Mouse (Mus musculus): ENCODE measurements around the gene Syngap1. TPM values are rescaled to one million over a fixed set of nuclear protein-coding genes. Genes with fewer than 3 reads are reported as not detected.
A peak's percentile ranks its signal among the peaks of the same experiment; 100 is the strongest.

The Syngap1 gene
- 7.6 and 7.7 TPM in 2 replicates for polyA plus RNA-seq (2012; rRNA removed)

DNA sequence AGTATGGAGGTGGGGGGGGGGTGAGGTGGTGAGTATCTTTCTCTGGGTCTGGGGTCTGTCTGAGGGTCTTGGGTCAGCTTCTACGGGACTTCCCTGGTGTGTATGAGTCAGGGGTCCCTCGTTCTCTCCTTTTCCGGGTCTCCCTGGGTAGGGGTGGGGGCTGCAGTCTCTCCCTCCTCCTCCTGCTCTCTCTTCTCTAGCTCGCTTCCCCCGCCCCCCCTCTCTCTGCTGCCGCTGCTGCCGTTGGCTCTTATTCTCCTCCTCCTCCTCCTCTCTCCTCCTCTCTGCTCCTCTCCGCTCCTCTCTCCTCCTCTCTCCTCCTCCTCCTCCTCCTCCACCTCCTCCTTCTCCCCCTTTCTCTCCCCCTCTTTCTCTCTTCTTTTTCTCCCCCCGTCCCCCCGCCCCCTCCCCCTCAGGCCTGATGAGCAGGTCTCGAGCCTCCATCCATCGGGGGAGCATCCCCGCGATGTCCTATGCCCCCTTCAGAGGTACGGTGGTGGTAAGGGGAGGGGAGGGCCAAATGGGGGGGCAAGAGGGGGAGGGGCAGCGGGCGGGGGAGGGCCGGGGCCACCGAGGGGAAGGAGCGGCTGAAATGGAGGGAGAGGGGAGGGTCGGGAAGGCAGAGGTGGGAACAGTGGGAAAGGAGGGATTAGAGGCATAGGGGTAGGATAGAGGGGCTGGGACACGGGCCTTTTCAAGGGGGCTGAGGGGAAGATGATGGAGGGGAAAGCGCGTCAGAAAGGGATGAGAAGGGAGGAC is at the start of gene Syngap1:
Gene Syngap1, plus strand, starts transcription at position 223 of the 759 bp plus-strand sequence.
- no peaks in the 10 kb centered on the region for H3K36me3 ChIP-seq (ENCODE audit: control insufficient read depth, insufficient read depth, low read length)
- no peaks in the 10 kb centered on the region for H3K27me3 ChIP-seq (ENCODE audit: control insufficient read depth, insufficient read depth, low read length)
- peaks cover 25% of the 10 kb centered on the region for H3K4me1 ChIP-seq (replicated peaks; ENCODE audit: control insufficient read depth, insufficient read depth, low read length)
- TF ChIP-seq CTCF (IDR thresholded peaks at IDR 0.05; ENCODE audit: borderline replicate concordance, control insufficient read depth, extremely low read depth, insufficient read depth, low read length, poor library complexity) (no peak), POLR2A (IDR thresholded peaks at IDR 0.05; ENCODE audit: control insufficient read depth, extremely low read depth, insufficient read depth, low read length, poor library complexity) (no peak)
- H3K27ac ChIP-seq (ENCODE audit: control insufficient read depth, insufficient read depth, low read length) = peak within 1 kb of the TSS; percentile 17; the same call in 1 of the 2 replicates
- peak within 1 kb of the TSS; percentile 46 for H3K4me3 ChIP-seq (ENCODE audit: control insufficient read depth, insufficient read depth, low read length)
- WGBS = 17% methylated on average over 23 of the region's 24 CpGs
- DNase-seq = no peak

DNA sequence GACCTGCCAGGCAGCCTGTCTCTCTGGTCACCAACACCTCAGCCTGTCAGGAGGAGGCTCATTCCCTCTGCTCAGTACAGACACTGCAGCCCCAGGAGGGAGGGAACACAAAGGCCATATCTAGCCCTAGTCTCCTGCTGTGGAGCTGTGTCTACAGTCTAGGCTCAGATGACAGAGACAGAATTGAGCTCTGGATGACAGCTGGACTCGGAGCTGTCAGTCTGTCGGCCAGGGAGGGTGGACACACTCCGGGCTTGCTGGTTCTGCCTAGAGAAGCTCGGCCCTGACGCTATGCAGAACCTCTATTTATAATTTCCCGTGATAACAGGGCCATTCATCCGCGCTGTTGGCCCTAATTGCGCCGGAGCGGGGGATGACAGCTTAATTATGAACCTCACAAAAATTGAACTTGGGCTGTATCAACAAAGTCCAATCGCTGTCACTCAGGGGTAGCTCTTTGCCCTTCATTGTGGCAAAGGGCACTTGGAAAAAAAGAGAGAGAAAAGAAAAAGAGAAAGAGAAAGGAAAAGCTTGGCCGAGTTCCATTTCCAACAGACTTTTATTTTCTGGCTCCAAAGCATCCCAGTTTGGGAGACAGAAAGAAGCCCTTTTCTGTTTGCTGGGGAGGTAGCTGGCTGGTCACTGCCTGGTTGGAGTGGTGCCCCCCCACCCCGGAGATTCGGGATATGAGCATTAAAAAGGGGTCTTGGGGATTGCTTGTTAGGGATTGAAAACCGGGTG is 48.2 kb upstream of the Syngap1 start:
- 85% methylated on average over 16 of the region's 16 CpGs for WGBS
- Histone ChIP-seq H3K4me3 (ENCODE audit: control insufficient read depth, insufficient read depth, low read length) (no peak overlapping the region), H3K36me3 (ENCODE audit: control insufficient read depth, insufficient read depth, low read length) (no peaks in the 10 kb centered on the region), H3K27ac (ENCODE audit: control insufficient read depth, insufficient read depth, low read length) (no peak overlapping the region), H3K4me1 (replicated peaks; ENCODE audit: control insufficient read depth, insufficient read depth, low read length) (peaks cover 13% of the 10 kb centered on the region), H3K27me3 (ENCODE audit: control insufficient read depth, insufficient read depth, low read length) (no peaks in the 10 kb centered on the region)
- TF ChIP-seq CTCF (IDR thresholded peaks at IDR 0.05; ENCODE audit: borderline replicate concordance, control insufficient read depth, extremely low read depth, insufficient read depth, low read length, poor library complexity) = no peak
- TF ChIP-seq POLR2A (IDR thresholded peaks at IDR 0.05; ENCODE audit: control insufficient read depth, extremely low read depth, insufficient read depth, low read length, poor library complexity) = no peak
- DNase-seq = no peak

DNA sequence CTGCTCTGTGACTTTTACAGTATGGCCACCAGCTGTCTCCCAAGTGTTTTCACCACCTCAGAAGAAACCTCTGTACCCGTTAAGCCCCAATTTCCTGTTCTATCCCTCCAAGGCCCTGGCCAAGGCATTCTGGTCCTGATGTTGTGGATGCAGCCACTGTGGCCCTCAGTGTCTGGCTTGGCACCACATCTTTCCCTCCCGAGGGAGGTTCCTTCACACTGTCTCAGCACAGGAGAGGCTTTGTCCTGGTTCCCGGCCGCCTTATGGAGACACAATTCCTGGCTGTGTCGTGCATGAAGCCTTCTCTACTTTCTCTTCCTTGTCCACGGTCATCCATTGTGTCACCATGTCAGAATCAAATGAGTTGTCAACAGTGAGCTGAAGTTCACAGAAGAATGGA is 47.6 kb upstream of the Syngap1 start:
- Histone ChIP-seq H3K36me3 (ENCODE audit: control insufficient read depth, insufficient read depth, low read length) (no peaks in the 10 kb centered on the region), H3K27ac (ENCODE audit: control insufficient read depth, insufficient read depth, low read length) (no peak overlapping the region), H3K4me1 (replicated peaks; ENCODE audit: control insufficient read depth, insufficient read depth, low read length) (peaks cover 13% of the 10 kb centered on the region), H3K27me3 (ENCODE audit: control insufficient read depth, insufficient read depth, low read length) (no peaks in the 10 kb centered on the region), H3K4me3 (ENCODE audit: control insufficient read depth, insufficient read depth, low read length) (no peak overlapping the region)
- TF ChIP-seq POLR2A (IDR thresholded peaks at IDR 0.05; ENCODE audit: control insufficient read depth, extremely low read depth, insufficient read depth, low read length, poor library complexity) (no peak), CTCF (IDR thresholded peaks at IDR 0.05; ENCODE audit: borderline replicate concordance, control insufficient read depth, extremely low read depth, insufficient read depth, low read length, poor library complexity) (no peak)
- WGBS = 64% methylated on average over 6 of the region's 6 CpGs
- DNase-seq = no peak

DNA sequence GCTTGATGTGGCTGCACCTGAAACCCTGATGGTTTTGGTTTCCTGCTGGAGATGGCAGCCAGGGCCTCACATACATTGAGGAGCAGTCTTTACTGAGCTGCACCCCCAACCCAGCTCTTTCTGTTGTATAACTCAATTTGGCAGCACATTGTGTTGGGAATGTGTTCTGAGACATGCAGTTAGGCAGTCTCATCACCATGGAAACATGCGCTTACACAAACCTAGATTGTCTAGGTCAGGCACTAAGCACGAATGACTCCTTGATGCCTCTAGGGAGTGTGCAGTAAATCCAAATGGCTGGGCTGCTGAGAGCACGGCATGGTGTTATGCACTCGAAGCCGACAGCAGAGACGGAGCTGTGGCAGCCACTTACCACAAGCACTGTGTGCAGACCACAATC is 46.7 kb upstream of the Syngap1 start:
- TF ChIP-seq POLR2A (IDR thresholded peaks at IDR 0.05; ENCODE audit: control insufficient read depth, extremely low read depth, insufficient read depth, low read length, poor library complexity) = no peak
- TF ChIP-seq CTCF (IDR thresholded peaks at IDR 0.05; ENCODE audit: borderline replicate concordance, control insufficient read depth, extremely low read depth, insufficient read depth, low read length, poor library complexity) = no peak
- no peak overlapping the region for H3K27ac ChIP-seq (ENCODE audit: control insufficient read depth, insufficient read depth, low read length)

DNA sequence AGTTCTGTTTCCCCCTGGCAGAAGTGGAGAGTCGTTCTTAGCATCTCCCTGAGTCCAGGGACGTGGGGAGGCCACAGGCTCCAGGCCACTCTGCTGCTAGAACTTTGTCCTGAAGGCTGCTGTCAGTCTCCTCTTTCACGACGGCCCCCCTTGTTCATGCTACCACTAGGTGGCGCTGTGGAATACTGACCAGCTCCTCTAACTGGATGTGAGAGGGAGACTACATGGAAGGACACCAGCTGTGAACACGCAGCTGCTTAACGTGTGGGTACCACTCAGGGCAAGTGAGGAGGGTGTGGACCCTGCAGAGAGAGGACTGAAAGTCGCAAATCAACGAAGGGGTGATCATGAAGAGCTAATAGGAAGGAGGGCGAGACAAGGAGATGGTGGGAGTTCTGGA is 45.5 kb upstream of the Syngap1 start:
- 20% methylated on average over 10 of the region's 10 CpGs for WGBS
- no peak overlapping the region for H3K4me3 ChIP-seq (ENCODE audit: control insufficient read depth, insufficient read depth, low read length)
- H3K36me3 ChIP-seq (ENCODE audit: control insufficient read depth, insufficient read depth, low read length) = no peaks in the 10 kb centered on the region
- TF ChIP-seq POLR2A (IDR thresholded peaks at IDR 0.05; ENCODE audit: control insufficient read depth, extremely low read depth, insufficient read depth, low read length, poor library complexity) (no peak), CTCF (IDR thresholded peaks at IDR 0.05; ENCODE audit: borderline replicate concordance, control insufficient read depth, extremely low read depth, insufficient read depth, low read length, poor library complexity) (peak; percentile 78; the same call in 1 of the 2 replicates)
- peaks cover 13% of the 10 kb centered on the region for H3K4me1 ChIP-seq (replicated peaks; ENCODE audit: control insufficient read depth, insufficient read depth, low read length)
- no peak overlapping the region for H3K27ac ChIP-seq (ENCODE audit: control insufficient read depth, insufficient read depth, low read length)
- no peaks in the 10 kb centered on the region for H3K27me3 ChIP-seq (ENCODE audit: control insufficient read depth, insufficient read depth, low read length)
- peak; percentile 67 for DNase-seq

More for the DNA sequence above, 46.7 kb upstream of the Syngap1 start:
- peaks cover 13% of the 10 kb centered on the region for H3K4me1 ChIP-seq (replicated peaks; ENCODE audit: control insufficient read depth, insufficient read depth, low read length)
- 23% methylated on average over 6 of the region's 6 CpGs for WGBS
- H3K4me3 ChIP-seq (ENCODE audit: control insufficient read depth, insufficient read depth, low read length) = no peak overlapping the region
- no peak for DNase-seq
- no peaks in the 10 kb centered on the region for H3K36me3 ChIP-seq (ENCODE audit: control insufficient read depth, insufficient read depth, low read length)
- no peaks in the 10 kb centered on the region for H3K27me3 ChIP-seq (ENCODE audit: control insufficient read depth, insufficient read depth, low read length)

DNA sequence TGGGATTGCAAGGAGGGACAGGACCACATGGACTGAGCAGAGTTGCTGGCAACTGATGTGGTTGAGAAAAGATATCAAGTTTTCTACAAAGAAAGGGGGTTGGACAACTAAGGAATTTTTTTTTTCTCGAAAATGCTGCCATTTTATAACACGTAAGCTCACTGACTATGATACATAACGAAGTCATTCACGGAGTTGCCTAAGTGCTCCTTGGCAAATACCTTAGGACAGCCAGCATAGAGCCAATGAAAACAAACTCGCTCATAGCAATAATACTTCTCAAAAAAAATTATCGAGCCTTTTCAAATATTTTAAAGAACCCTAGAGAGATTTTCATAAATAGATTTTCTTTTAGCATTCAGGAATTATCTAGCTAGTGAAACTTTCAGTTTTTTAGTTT is 40.1 kb upstream of the Syngap1 start:
- 93% methylated on average over 6 of the region's 6 CpGs for WGBS
- Histone ChIP-seq H3K4me1 (replicated peaks; ENCODE audit: control insufficient read depth, insufficient read depth, low read length) (no peaks in the 10 kb centered on the region), H3K27ac (ENCODE audit: control insufficient read depth, insufficient read depth, low read length) (no peak overlapping the region), H3K27me3 (ENCODE audit: control insufficient read depth, insufficient read depth, low read length) (no peaks in the 10 kb centered on the region), H3K4me3 (ENCODE audit: control insufficient read depth, insufficient read depth, low read length) (no peak overlapping the region), H3K36me3 (ENCODE audit: control insufficient read depth, insufficient read depth, low read length) (no peaks in the 10 kb centered on the region)
- TF ChIP-seq POLR2A (IDR thresholded peaks at IDR 0.05; ENCODE audit: control insufficient read depth, extremely low read depth, insufficient read depth, low read length, poor library complexity) = no peak
- TF ChIP-seq CTCF (IDR thresholded peaks at IDR 0.05; ENCODE audit: borderline replicate concordance, control insufficient read depth, extremely low read depth, insufficient read depth, low read length, poor library complexity) = no peak
- DNase-seq = no peak
